ENCODE assay signal across 11 mouse cellular contexts in genomic region chr15:11116303-11116702, GRCm38 (mm10). TPM values are rescaled to one million over a fixed set of nuclear protein-coding genes. Genes with fewer than 3 reads are reported as not detected.
DNase-seq lines count a peak whose midpoint lies in the region; ATAC-seq lines count a peak whose summit lies in the region.
"Had no signal": no experiment of that assay in that cellular context is flagged by ENCODE, and none has a peak within 500 bp of the region (broad histone marks: within the 10 kb centered on the region; RNA-seq: fewer than 3 reads in every experiment).

No protein-coding gene starts in this region.

- no peak overlapping the region for H3K4me2 ChIP-seq in lung, embryonic 16.5 days (ENCODE audit: low read depth, low read length)
- H3K4me2 ChIP-seq in hindbrain, embryonic 12.5 days (replicated peaks), result no peak overlapping the region
- H3K4me2 ChIP-seq in hindbrain, embryonic 13.5 days, result no peak overlapping the region
- H3K4me2 ChIP-seq: neural tube, embryonic 13.5 days had no signal

- intact Hi-C loops in heart, postnatal 10 days (cut with DNase I), result no loop called here

- no peaks in the 10 kb centered on the region for H3K27me3 ChIP-seq in lung, embryonic 16.5 days (ENCODE audit: control insufficient read depth, insufficient read depth, low read depth, low read length)
- no peaks in the 10 kb centered on the region for H3K27me3 ChIP-seq in hindbrain, embryonic 12.5 days
- H3K27me3 ChIP-seq in hindbrain, embryonic 13.5 days, result no peaks in the 10 kb centered on the region
- H3K27me3 ChIP-seq: neural tube, embryonic 13.5 days had no signal

- no peaks in the 10 kb centered on the region for H3K36me3 ChIP-seq in lung, embryonic 16.5 days (ENCODE audit: control insufficient read depth, insufficient read depth, low read length)
- H3K36me3 ChIP-seq in hindbrain, embryonic 12.5 days, result no peaks in the 10 kb centered on the region
- H3K36me3 ChIP-seq in hindbrain, embryonic 13.5 days, result no peaks in the 10 kb centered on the region
- H3K36me3 ChIP-seq: hindbrain, embryonic 10.5 days; neural tube, embryonic 13.5 days had no signal

- H3K27ac ChIP-seq in lung, embryonic 16.5 days (ENCODE audit: low read length), result peak overlapping the region; percentile 41; the same call in 1 of the 2 replicates
- no peak overlapping the region for H3K27ac ChIP-seq in hindbrain, embryonic 12.5 days
- no peak overlapping the region for H3K27ac ChIP-seq in hindbrain, embryonic 13.5 days
- H3K27ac ChIP-seq: hindbrain, embryonic 10.5 days; neural tube, embryonic 13.5 days had no signal

- H3K9ac ChIP-seq in lung, embryonic 16.5 days (ENCODE audit: low read length), result no peak overlapping the region
- H3K9ac ChIP-seq in hindbrain, embryonic 12.5 days, result no peak overlapping the region
- H3K9ac ChIP-seq in hindbrain, embryonic 13.5 days, result no peak overlapping the region
- H3K9ac ChIP-seq: neural tube, embryonic 13.5 days had no signal

- ATAC-seq in lung, embryonic 16.5 days (ENCODE audit: low read depth), result peak; percentile 85
- no peak for ATAC-seq in hindbrain, embryonic 12.5 days (ENCODE audit: low FRiP score)
- ATAC-seq in hindbrain, embryonic 13.5 days (ENCODE audit: low FRiP score), result no peak

- H3K4me3 ChIP-seq in lung, embryonic 16.5 days (ENCODE audit: low read length), result no peak overlapping the region
- H3K4me3 ChIP-seq in hindbrain, embryonic 12.5 days, result no peak overlapping the region
- H3K4me3 ChIP-seq in hindbrain, embryonic 13.5 days, result no peak overlapping the region
- H3K4me3 ChIP-seq: hindbrain, embryonic 10.5 days; neural tube, embryonic 13.5 days had no signal

- H3K4me1 ChIP-seq in lung, embryonic 16.5 days (replicated peaks; ENCODE audit: control insufficient read depth, insufficient read depth, low read length), result peaks cover 4% of the 10 kb centered on the region; the same call in 1 of the 2 replicates
- H3K4me1 ChIP-seq in hindbrain, embryonic 12.5 days, result peaks cover 7% of the 10 kb centered on the region
- H3K4me1 ChIP-seq in hindbrain, embryonic 13.5 days (replicated peaks), result peaks cover 6% of the 10 kb centered on the region

- peak; percentile 3 to 6 for DNase-seq in cerebellum, postnatal 10 days
- DNase-seq in cerebellum, postnatal 25 days, result no peak
- peak; percentile 10 for DNase-seq in adrenal gland, adult 8-10 months
- peak; percentile 84 to 88 for DNase-seq in heart, postnatal 10 days
- DNase-seq in layer of hippocampus, adult 18-20 months (ENCODE audit: low spot score in 2 of 2), result no peak
- DNase-seq: B cell, adult 2 months had no signal

- H3K9me3 ChIP-seq in lung, embryonic 16.5 days (ENCODE audit: control insufficient read depth, low read length), result no peaks in the 10 kb centered on the region
- H3K9me3 ChIP-seq in hindbrain, embryonic 12.5 days (replicated peaks), result no peaks in the 10 kb centered on the region
- no peaks in the 10 kb centered on the region for H3K9me3 ChIP-seq in hindbrain, embryonic 13.5 days
- H3K9me3 ChIP-seq: hindbrain, embryonic 10.5 days; neural tube, embryonic 13.5 days had no signal

- WGBS in lung, embryonic 16.5 days, result 34% methylated on average over 2 of the region's 2 CpGs
- WGBS in hindbrain, embryonic 12.5 days, result 76% methylated on average over 2 of the region's 2 CpGs
- 84% methylated on average over 2 of the region's 2 CpGs for WGBS in hindbrain, embryonic 13.5 days

RNA-seq across cellular contexts. Expression of gene Adamts12, which starts 51.7 kb away (rescaled TPM):
- 1 to 10 TPM; 2.0 to 4.2 (median 2.8) TPM for total RNA-seq in adrenal gland, adult 8-10 months (2022)
- total RNA-seq in heart, postnatal 10 days (2021), result 10 to 100 TPM; 23.2 to 24.0 TPM
- polyA plus RNA-seq in lung, embryonic 16.5 days (2015; fragmentation: Nextera tagmentation; extraction: Ambion mirVana), result 4.6 and 5.4 TPM in 2 replicates
- under 1 TPM; 0.30 to 0.43 TPM for total RNA-seq in layer of hippocampus, adult 18-20 months (2021)
- 3.2 and 3.5 TPM in 2 replicates for polyA plus RNA-seq in hindbrain, embryonic 12.5 days (2016; fragmentation: Nextera tagmentation; extraction: Ambion mirVana)
- polyA plus RNA-seq in hindbrain, embryonic 13.5 days (2015; fragmentation: Nextera tagmentation; extraction: Ambion mirVana), result 2.1 and 2.4 TPM in 2 replicates

Comparison
In these comparisons a context has a peak if more than half of its experiments do, and no peak if none do; other contexts are left out.
1. DNase-seq: peak in cerebellum, postnatal 10 days (2 of 2), adrenal gland, adult 8-10 months (single experiment) and heart, postnatal 10 days (2 of 2); none in cerebellum, postnatal 25 days (0 of 2) and layer of hippocampus, adult 18-20 months (0 of 2).
2. RNA of gene Adamts12, which starts 51.7 kb away (total RNA-seq): 23.2 to 24.0 TPM in heart, postnatal 10 days; 2.0 to 4.2 TPM in adrenal gland, adult 8-10 months and 0.30 to 0.43 TPM in layer of hippocampus, adult 18-20 months; every median in the first group is over 4 times any median in the second.